Mouse (Mus musculus) heart, adult 8-10 months (tissue): ENCODE data around the gene Etl4. TPM values are rescaled to one million over a fixed set of nuclear protein-coding genes. Genes with fewer than 3 reads are reported as not detected.

Experiments used
- microRNA-seq: library from miRNA; unstranded; fragments of <30 nt; microRNA quantifications from one replicate; pipeline ENCODE4 v1.2.0, GENCODE M21; 2022
- total RNA-seq, 4 experiments: library from RNA; stranded (reverse); gene quantifications; 2 replicates each; pipeline ENCODE4 v1.2.4; 2022

Gene Etl4
- total RNA-seq, 4 experiments from 2014 or later: 35.1 to 36.3 (median 35.2) TPM

Small RNAs within 50 kb of the gene (microRNA-seq; reads per million reads assigned to microRNA genes)
- gene Gm44457: not detected
